Mouse (Mus musculus) urinary bladder, postnatal 4 days (tissue): ENCODE measurements around the gene Bysl.
A peak's percentile ranks its signal among the peaks of the same experiment; 100 is the strongest.
"Not testable (repeated sequence)": the region's sequence is repeated elsewhere in the genome, so short reads cannot be mapped to it uniquely, and the experiment has no call there.

ENCODE experiments used
- DNase-seq, 2 experiments: peaks; one replicate each; pipeline ENCODE4 v3.0.0; 2021 to 2022; ENCODE audit warnings: low spot score in 2 of 2

The Bysl gene

GRCm38 (mm10) chr17:47610849-47611660 is at the start of gene Bysl, which contains the start of the genes Med20 and Gm20517:
Gene Bysl, minus strand, starts transcription at chr17:47611492.
Gene Med20, plus strand, starts transcription at chr17:47611582.
Gene Gm20517, plus strand, starts transcription at chr17:47611589.
- DNase-seq, result peak; percentile 92 to 97

GRCm38 (mm10) chr17:47658741-47659243 is 47.5 kb upstream of the Bysl start:
- DNase-seq, result no peak

- DNase-seq, result no peak
Measured at GRCm38 (mm10) chr17:47657901-47658300, 46.6 kb upstream of the Bysl start.

GRCm38 (mm10) chr17:47655697-47656096 is 44.4 kb upstream of the Bysl start:
- DNase-seq, result no peak

- DNase-seq, result not testable (repeated sequence)
Measured at GRCm38 (mm10) chr17:47654346-47654745, 43.1 kb upstream of the Bysl start.

- no peak for DNase-seq
Measured at GRCm38 (mm10) chr17:47651953-47652352, 40.7 kb upstream of the Bysl start.

GRCm38 (mm10) chr17:47648966-47649365 is 37.7 kb upstream of the Bysl start:
- DNase-seq, result no peak

- DNase-seq, result peak in 1 of 2 experiments; percentile 22
Measured at GRCm38 (mm10) chr17:47646683-47647082, 35.4 kb upstream of the Bysl start.

- DNase-seq, result no peak
Measured at GRCm38 (mm10) chr17:47642992-47643391, 31.7 kb upstream of the Bysl start.

- DNase-seq, result no peak
Measured at GRCm38 (mm10) chr17:47633999-47634770, 22.9 kb upstream of the Bysl start.

GRCm38 (mm10) chr17:47632181-47632840 is 21.0 kb upstream of the Bysl start:
- DNase-seq, result no peak

GRCm38 (mm10) chr17:47630678-47631065 is 19.4 kb upstream of the Bysl start, which contains the start of gene Usp49:
Gene Usp49, plus strand, starts transcription at chr17:47630690.
- DNase-seq, result no peak

- DNase-seq, result peak in 1 of 2 experiments; percentile 41
Measured at GRCm38 (mm10) chr17:47629717-47630677, 18.7 kb upstream of the Bysl start.

- DNase-seq, result peak; percentile 93 to 94
Measured at GRCm38 (mm10) chr17:47628851-47629676, 17.8 kb upstream of the Bysl start.

- DNase-seq, result no peak
Measured at GRCm38 (mm10) chr17:47627791-47628190, 16.5 kb upstream of the Bysl start.

GRCm38 (mm10) chr17:47626031-47626430 is 14.7 kb upstream of the Bysl start:
- DNase-seq, result no peak

GRCm38 (mm10) chr17:47625088-47625487 is 13.8 kb upstream of the Bysl start:
- DNase-seq, result no peak

GRCm38 (mm10) chr17:47624572-47624971 is 13.3 kb upstream of the Bysl start:
- DNase-seq, result not testable (repeated sequence)

GRCm38 (mm10) chr17:47622912-47623554 is 11.7 kb upstream of the Bysl start:
- DNase-seq, result no peak
